Mouse (Mus musculus): ENCODE data around the gene Nbea. TPM values are rescaled to one million over a fixed set of nuclear protein-coding genes. Genes with fewer than 3 reads are reported as not detected.
"Not testable (repeated sequence)": the region's sequence is repeated elsewhere in the genome, so short reads cannot be mapped to it uniquely, and the experiment has no call there.

Gene Nbea
- total RNA-seq, 2 experiments from 2014 or later = 12.5 to 15.4 TPM

- DNase-seq = no peak
Observed at GRCm38 (mm10) chr3:56034596-56034995, 148.9 kb downstream of the Nbea start.

GRCm38 (mm10) chr3:56018494-56018893 lies 165.0 kb downstream of the Nbea start:
- DNase-seq = no peak

- DNase-seq = no peak
Observed at GRCm38 (mm10) chr3:56011132-56011531, 172.4 kb downstream of the Nbea start.

GRCm38 (mm10) chr3:56007991-56008390 lies 175.5 kb downstream of the Nbea start:
- DNase-seq = peak; percentile 6

- DNase-seq = no peak
Observed at GRCm38 (mm10) chr3:56000259-56000658, 183.2 kb downstream of the Nbea start.

GRCm38 (mm10) chr3:55978361-55978760 lies 205.1 kb downstream of the Nbea start:
- DNase-seq = no peak

GRCm38 (mm10) chr3:55976986-55977385 lies 206.5 kb downstream of the Nbea start:
- DNase-seq = not testable (repeated sequence)

GRCm38 (mm10) chr3:55965723-55966156 lies 217.8 kb downstream of the Nbea start:
- no peak for DNase-seq

- no peak for DNase-seq
Observed at GRCm38 (mm10) chr3:55963032-55963431, 220.5 kb downstream of the Nbea start.

GRCm38 (mm10) chr3:55949994-55950393 lies 233.5 kb downstream of the Nbea start:
- no peak for DNase-seq

- DNase-seq = no peak
Observed at GRCm38 (mm10) chr3:55949148-55949547, 234.4 kb downstream of the Nbea start.

GRCm38 (mm10) chr3:55927343-55927742 lies 256.2 kb downstream of the Nbea start:
- no peak for DNase-seq

- no peak for DNase-seq
Observed at GRCm38 (mm10) chr3:55909290-55909689, 274.2 kb downstream of the Nbea start.

- DNase-seq = no peak
Observed at GRCm38 (mm10) chr3:55890574-55890973, 292.9 kb downstream of the Nbea start.

GRCm38 (mm10) chr3:55889227-55889626 lies 294.3 kb downstream of the Nbea start:
- no peak for DNase-seq

GRCm38 (mm10) chr3:55887829-55888210 lies 295.7 kb downstream of the Nbea start:
- no peak for DNase-seq

- DNase-seq = no peak
Observed at GRCm38 (mm10) chr3:55887193-55887828, 296.2 kb downstream of the Nbea start.

GRCm38 (mm10) chr3:55872944-55873924 lies 310.3 kb downstream of the Nbea start:
- DNase-seq = no peak

GRCm38 (mm10) chr3:55852488-55852887 lies 331.0 kb downstream of the Nbea start:
- no peak for DNase-seq

- no peak for DNase-seq
Observed at GRCm38 (mm10) chr3:55847115-55847514, 336.4 kb downstream of the Nbea start.

GRCm38 (mm10) chr3:55837188-55837587 lies 346.3 kb downstream of the Nbea start:
- DNase-seq = no peak

GRCm38 (mm10) chr3:55835207-55835606 lies 348.3 kb downstream of the Nbea start:
- DNase-seq = no peak

GRCm38 (mm10) chr3:55830226-55830625 lies 353.3 kb downstream of the Nbea start:
- DNase-seq = no peak

Measured in gastrocnemius, postnatal 10 days (tissue).